Mouse (Mus musculus) spleen, adult 2 months (tissue): ENCODE measurements at regions not wholly inside any gene's neighbourhood (a gene's known extent, or its start where the extent isn't known, plus 50 kb on each side); places are given as distances from the start of the nearest gene placed in this dataset.

Experiments used
- CTCF ChIP-seq: fragments of 200-500 bp; IDR thresholded peaks from 2 replicates; pipeline ENCODE4 v1.5.1; 2011; ENCODE audit warnings: mild to moderate bottlenecking, inconsistent platforms; ENCODE audit not compliant: insufficient read depth, insufficient read length, insufficient replicate concordance; ENCODE audit errors: extremely low read depth
- POLR2A ChIP-seq: fragments of 200-500 bp; IDR thresholded peaks from 2 replicates; pipeline ENCODE4 v1.6.1; 2011; ENCODE audit warnings: low read depth, low read length, inconsistent platforms

DNA sequence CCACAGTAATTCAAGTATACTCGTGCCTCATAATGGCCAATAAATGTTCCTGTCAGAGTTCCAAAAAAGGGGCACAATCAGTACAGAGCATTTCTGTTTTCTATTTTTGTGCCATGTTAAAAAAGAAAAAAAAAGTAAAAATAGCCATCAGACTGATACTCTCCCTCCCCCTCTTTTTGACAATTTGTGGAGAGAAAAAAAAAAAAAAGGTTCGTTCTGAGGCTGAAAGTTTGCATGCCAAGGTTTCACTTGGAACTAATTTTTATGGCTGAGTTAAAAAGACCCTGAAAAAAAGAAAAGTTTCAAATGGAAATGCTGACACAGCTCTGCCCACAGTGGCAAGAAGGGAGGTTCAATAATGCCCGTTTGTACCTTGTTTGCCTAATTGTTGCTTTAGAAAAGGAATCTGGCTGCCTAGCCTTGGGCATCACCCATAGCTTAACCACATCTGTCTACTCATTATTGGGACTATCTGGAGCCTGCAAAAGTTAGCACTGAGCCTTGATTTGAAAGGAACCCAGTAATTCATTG is 291.9 kb downstream of the Lmo4 start:
- TF ChIP-seq POLR2A (no peak), CTCF (no peak)
